ENCODE assay signal across 9 mouse cellular contexts in the genomic region with DNA sequence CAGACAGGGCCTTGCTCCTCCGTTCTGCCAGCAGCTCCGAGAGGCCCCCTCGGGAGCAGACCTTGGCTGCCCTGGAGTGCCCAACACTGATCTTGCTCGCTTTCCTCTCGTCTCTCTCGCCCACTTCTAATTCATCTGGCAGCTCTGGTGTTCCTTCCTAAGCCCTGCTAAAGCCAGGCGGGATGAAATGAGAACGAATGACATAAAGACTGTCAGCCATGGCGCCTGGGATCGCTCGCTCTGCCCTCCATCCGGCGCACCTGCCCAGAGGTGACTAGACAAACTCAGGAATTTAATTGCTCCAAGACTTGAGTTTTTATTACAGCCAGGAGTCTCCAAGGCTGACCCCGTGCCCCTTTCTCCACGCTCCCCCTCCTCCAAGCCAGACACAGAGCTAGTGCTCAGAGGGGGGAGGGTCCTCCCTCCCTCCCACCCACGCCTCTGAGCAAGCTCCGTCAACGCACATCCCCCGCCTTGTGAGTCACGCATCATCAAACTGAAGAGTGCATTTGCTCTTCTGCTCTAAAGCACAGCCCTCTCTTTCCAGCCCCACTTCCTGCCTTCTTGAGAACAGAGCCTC. TPM values are rescaled to one million over a fixed set of nuclear protein-coding genes. Genes with fewer than 3 reads are reported as not detected.
A peak's percentile ranks its signal among the peaks of the same experiment; 100 is the strongest.
DNase-seq lines count a peak whose midpoint lies in the region; ATAC-seq lines count a peak whose summit lies in the region.
"Had no signal": no experiment of that assay in that cellular context is flagged by ENCODE, and none has a peak within 500 bp of the region (broad histone marks: within the 10 kb centered on the region; RNA-seq: fewer than 3 reads in every experiment).

No protein-coding gene starts in this region.

- no peak overlapping the region for H3K9ac ChIP-seq in heart, embryonic 12.5 days
- H3K9ac ChIP-seq in hindbrain, embryonic 12.5 days: no peak overlapping the region
- H3K9ac ChIP-seq in midbrain, embryonic 15.5 days: no peak overlapping the region
- H3K9ac ChIP-seq: lung, embryonic 15.5 days had no signal

- peak overlapping the region; percentile 35 for H3K4me2 ChIP-seq in heart, embryonic 12.5 days
- H3K4me2 ChIP-seq in hindbrain, embryonic 12.5 days (replicated peaks): peak overlapping the region; percentile 35
- peak overlapping the region; percentile 38 for H3K4me2 ChIP-seq in midbrain, embryonic 15.5 days
- H3K4me2 ChIP-seq: lung, embryonic 15.5 days had no signal

- peaks cover 17% of the 10 kb centered on the region for H3K27me3 ChIP-seq in heart, embryonic 12.5 days (replicated peaks)
- H3K27me3 ChIP-seq in hindbrain, embryonic 12.5 days: peaks cover 10% of the 10 kb centered on the region
- 0 out of 2 replicates have a peak, but pooled peaks cover 3% of the 10 kb centered on the region for H3K27me3 ChIP-seq in midbrain, embryonic 15.5 days (replicated peaks)
- H3K27me3 ChIP-seq: lung, embryonic 15.5 days had no signal

- H3K9me3 ChIP-seq in heart, embryonic 12.5 days (replicated peaks): no peaks in the 10 kb centered on the region
- no peaks in the 10 kb centered on the region for H3K9me3 ChIP-seq in hindbrain, embryonic 12.5 days (replicated peaks)
- no peaks in the 10 kb centered on the region for H3K9me3 ChIP-seq in midbrain, embryonic 15.5 days
- H3K9me3 ChIP-seq: lung, embryonic 15.5 days had no signal

- H3K4me3 ChIP-seq in heart, embryonic 12.5 days: no peak overlapping the region
- H3K4me3 ChIP-seq in hindbrain, embryonic 12.5 days: no peak overlapping the region
- H3K4me3 ChIP-seq in midbrain, embryonic 15.5 days: peak overlapping the region; percentile 5; the same call in 1 of the 2 replicates
- H3K4me3 ChIP-seq: lung, embryonic 15.5 days had no signal

- peaks cover 21% of the 10 kb centered on the region for H3K4me1 ChIP-seq in heart, embryonic 12.5 days (replicated peaks)
- peaks cover 16% of the 10 kb centered on the region for H3K4me1 ChIP-seq in hindbrain, embryonic 12.5 days
- H3K4me1 ChIP-seq in midbrain, embryonic 15.5 days: peaks cover 10% of the 10 kb centered on the region

- WGBS in heart, embryonic 12.5 days: 25% methylated on average over 20 of the region's 20 CpGs
- 17% methylated on average over 20 of the region's 20 CpGs for WGBS in hindbrain, embryonic 12.5 days
- WGBS in midbrain, embryonic 15.5 days: 13% methylated on average over 20 of the region's 20 CpGs

- H3K36me3 ChIP-seq in heart, embryonic 12.5 days: no peaks in the 10 kb centered on the region
- no peaks in the 10 kb centered on the region for H3K36me3 ChIP-seq in hindbrain, embryonic 12.5 days
- H3K36me3 ChIP-seq in midbrain, embryonic 15.5 days (replicated peaks): no peaks in the 10 kb centered on the region
- H3K36me3 ChIP-seq: lung, embryonic 15.5 days had no signal

- DNase-seq in heart, adult 9 months (ENCODE audit: low spot score in 2 of 2): no peak
- DNase-seq in NIH3T3 (ENCODE audit: low read depth): peak; percentile 87
- DNase-seq in urinary bladder, postnatal 36 days (ENCODE audit: low spot score in 2 of 2): no peak
- DNase-seq in layer of hippocampus, postnatal 14 days (ENCODE audit: low spot score in 2 of 2): no peak
- DNase-seq in kidney, postnatal 25 days: no peak

- ATAC-seq in heart, embryonic 12.5 days (ENCODE audit: insufficient number of reproducible peaks, low FRiP score): no peak
- ATAC-seq in hindbrain, embryonic 12.5 days (ENCODE audit: low FRiP score): peak; percentile 32; the same call in 1 of the 2 replicates
- ATAC-seq in midbrain, embryonic 15.5 days (replicated peaks): no peak

- no peak overlapping the region for H3K27ac ChIP-seq in heart, embryonic 12.5 days (ENCODE audit: poor library complexity, severe bottlenecking)
- H3K27ac ChIP-seq in hindbrain, embryonic 12.5 days: peak overlapping the region; percentile 31; the same call in 1 of the 2 replicates
- no peak overlapping the region for H3K27ac ChIP-seq in midbrain, embryonic 15.5 days
- H3K27ac ChIP-seq: lung, embryonic 15.5 days had no signal

RNA-seq across cellular contexts. Expression of a gene that starts 27.8 kb away (rescaled TPM):
- 61.1 and 69.0 TPM in 2 replicates for polyA plus RNA-seq in heart, embryonic 12.5 days (2016; fragmentation: Nextera tagmentation; extraction: Ambion mirVana)
- polyA plus RNA-seq in hindbrain, embryonic 12.5 days (2016; fragmentation: Nextera tagmentation; extraction: Ambion mirVana): 140 and 145 TPM in 2 replicates
- polyA plus RNA-seq in midbrain, embryonic 15.5 days (2015; fragmentation: Nextera tagmentation; extraction: Ambion mirVana): 70.6 and 76.0 TPM in 2 replicates
- total RNA-seq in layer of hippocampus, postnatal 14 days (2021): 1 to 10 TPM; 1.9 to 2.3 TPM
